Mouse (Mus musculus): ENCODE measurements around the gene Ttll8. TPM values are rescaled to one million over a fixed set of nuclear protein-coding genes. Genes with fewer than 3 reads are reported as not detected.

Gene Ttll8
- polyA plus RNA-seq, 1 experiment from 2014 or later, result not detected

DNA sequence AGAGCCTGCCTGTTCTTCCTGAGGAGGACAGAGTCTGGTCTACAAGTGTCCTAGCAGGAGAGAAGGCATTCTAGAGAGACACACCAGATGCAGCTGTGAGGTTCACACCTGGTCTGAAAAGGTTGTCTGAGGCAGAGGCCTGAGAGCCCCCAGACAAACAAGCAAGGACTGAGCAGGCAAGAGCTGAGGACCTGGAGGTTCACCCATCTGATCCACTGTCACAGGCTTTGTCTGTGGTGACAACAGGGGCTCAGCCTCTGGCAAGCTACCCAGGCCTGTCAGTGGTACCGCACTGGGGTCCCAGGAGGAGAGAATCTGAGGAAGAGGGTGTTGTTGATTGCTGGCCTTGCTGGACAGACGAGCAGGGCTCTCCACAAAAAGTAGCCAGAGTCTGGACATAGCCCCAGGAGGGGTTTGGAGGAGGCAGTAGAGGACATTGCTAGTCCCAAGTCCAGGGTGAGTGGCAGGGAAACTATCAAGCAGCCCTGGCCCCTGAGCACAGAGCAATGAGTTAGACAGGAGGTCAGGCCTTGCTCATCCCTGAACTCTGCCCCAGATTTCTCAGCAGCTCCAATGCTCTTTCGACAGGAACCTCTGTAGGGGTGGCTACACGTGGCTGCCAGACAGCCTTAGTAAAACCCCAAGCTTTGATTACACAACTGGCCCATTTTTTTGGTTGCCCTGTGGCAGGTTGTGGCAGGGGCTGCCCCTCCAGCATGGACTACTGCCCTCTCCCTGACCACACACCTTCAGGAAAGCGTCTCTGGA is 83.6 kb downstream of the Ttll8 start:
- WGBS, result 77% methylated on average over 5 of the region's 5 CpGs
- no peaks in the 10 kb centered on the region; the same call in 1 of the 2 replicates for H3K9me3 ChIP-seq
- H3K27me3 ChIP-seq (replicated peaks; ENCODE audit: low read depth, poor library complexity, severe bottlenecking), result peaks cover 7% of the 10 kb centered on the region
- H3K36me3 ChIP-seq (replicated peaks), result peaks cover 24% of the 10 kb centered on the region
- H3K4me1 ChIP-seq, result peaks cover 32% of the 10 kb centered on the region
- no peak overlapping the region for H3K4me3 ChIP-seq
- H3K27ac ChIP-seq (replicated peaks), result 0 out of 2 replicates have a peak overlapping the region, but pooled peaks have one; percentile 14
- no peak for DNase-seq (ENCODE audit: low spot score)

DNA sequence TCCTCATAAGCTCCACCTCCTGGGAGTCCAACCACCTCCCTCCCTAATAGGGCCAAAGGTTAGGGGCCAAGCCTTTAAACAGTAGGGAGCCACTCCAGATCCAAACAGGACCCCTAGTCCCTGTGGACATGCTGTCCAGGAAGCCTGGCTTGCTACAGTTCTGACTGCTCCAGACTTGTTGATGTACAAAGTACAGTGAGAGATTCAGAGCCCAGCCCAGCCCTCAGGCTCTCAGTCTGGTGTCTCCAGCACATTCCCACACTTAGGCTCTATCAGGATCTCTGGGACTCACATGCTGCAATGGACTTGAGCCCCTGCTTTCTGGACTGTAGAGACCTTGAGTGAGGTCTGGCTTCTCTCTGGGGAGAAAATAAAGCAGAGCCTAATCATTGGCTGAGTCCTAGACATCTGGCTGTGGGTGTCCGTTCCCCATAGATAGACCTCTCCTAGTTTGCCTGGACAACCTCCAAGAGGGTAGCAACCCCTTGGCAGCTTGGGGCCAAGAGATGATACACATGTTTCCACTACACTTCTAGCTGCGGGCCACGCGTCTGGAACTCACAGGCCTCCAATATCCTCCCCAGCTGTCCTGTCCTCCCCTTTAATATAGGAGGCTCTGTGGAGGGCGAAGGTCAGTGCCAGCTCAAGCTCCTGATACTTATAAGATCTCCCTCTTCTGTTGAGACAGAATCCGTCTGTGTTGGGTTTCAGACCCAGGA is 86.0 kb downstream of the Ttll8 start:
- peaks cover 43% of the 10 kb centered on the region for H3K36me3 ChIP-seq (replicated peaks)
- H3K27me3 ChIP-seq (replicated peaks; ENCODE audit: low read depth, poor library complexity, severe bottlenecking), result no peaks in the 10 kb centered on the region
- H3K9me3 ChIP-seq, result no peaks in the 10 kb centered on the region; the same call in 1 of the 2 replicates
- DNase-seq (ENCODE audit: low spot score), result peak; percentile 55
- H3K4me3 ChIP-seq, result no peak overlapping the region
- H3K27ac ChIP-seq (replicated peaks), result peak overlapping the region; percentile 76
- 66% methylated on average over 6 of the region's 6 CpGs for WGBS
- peaks cover 54% of the 10 kb centered on the region for H3K4me1 ChIP-seq

DNA sequence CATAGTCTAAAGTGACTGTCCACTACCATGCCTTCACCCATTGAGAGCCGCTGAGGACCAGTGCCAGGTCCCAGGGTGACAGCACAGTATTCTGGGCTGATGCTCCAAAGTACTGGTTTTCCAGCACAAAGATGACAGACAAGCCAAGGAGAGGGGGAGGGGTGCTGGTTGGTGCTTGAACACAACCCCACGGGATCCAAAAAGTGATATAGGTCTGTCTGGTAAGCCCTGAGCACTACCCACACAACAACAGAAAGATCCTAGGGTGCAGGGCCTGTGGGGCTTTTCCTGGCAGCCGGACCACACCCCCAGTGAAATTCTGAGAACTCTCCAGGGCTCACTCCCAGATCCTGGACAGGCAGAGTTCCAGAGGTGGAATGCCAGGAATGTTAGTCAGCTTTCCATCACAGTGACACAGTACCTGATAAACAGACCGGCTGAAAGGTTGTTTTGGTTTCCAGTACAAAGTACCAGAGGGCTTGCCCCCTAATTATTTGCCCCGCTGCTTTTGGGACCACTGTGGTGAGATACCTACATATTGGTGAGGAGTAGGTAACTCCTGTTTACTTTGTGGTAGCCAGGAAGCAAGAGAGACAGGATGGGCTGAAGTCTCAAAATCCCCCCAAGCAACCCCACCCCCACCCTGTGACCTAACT is 86.7 kb downstream of the Ttll8 start:
- Histone ChIP-seq H3K27me3 (replicated peaks; ENCODE audit: low read depth, poor library complexity, severe bottlenecking) (no peaks in the 10 kb centered on the region), H3K4me1 (peaks cover 61% of the 10 kb centered on the region), H3K36me3 (replicated peaks) (peaks cover 44% of the 10 kb centered on the region), H3K27ac (replicated peaks) (peak overlapping the region; percentile 76), H3K4me3 (peak overlapping the region; percentile 31; the same call in 1 of the 2 replicates), H3K9me3 (no peaks in the 10 kb centered on the region; the same call in 1 of the 2 replicates)
- peak; percentile 53 for DNase-seq (ENCODE audit: low spot score)
- WGBS, result 15% methylated on average over 5 of the region's 5 CpGs

DNA sequence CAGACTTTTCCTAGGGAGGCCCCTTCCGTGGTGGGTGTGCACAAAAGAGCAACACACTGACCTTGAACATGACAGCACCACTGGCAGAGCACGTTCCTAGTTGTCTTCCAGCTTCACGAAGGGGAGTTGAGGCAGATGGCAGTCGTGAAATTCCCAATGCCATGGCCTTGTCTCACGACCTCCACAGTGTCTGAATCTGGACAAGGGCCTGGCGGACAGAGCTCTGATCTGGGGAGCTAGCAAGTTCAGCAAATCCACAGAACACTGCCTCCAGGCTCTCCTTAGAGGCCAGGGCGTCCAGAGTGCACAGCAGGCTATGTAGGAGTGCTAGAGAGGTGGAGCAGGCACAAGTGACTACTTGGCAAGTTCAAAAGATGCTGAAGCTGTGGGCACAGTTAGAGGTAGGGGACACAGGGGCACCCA is 87.3 kb downstream of the Ttll8 start:
- H3K4me1 ChIP-seq, result peaks cover 63% of the 10 kb centered on the region
- H3K27me3 ChIP-seq (replicated peaks; ENCODE audit: low read depth, poor library complexity, severe bottlenecking), result no peaks in the 10 kb centered on the region
- peaks cover 44% of the 10 kb centered on the region for H3K36me3 ChIP-seq (replicated peaks)
- 47% methylated on average over 7 of the region's 7 CpGs for WGBS
- H3K27ac ChIP-seq (replicated peaks), result peak overlapping the region; percentile 76
- H3K9me3 ChIP-seq, result no peaks in the 10 kb centered on the region; the same call in 1 of the 2 replicates
- H3K4me3 ChIP-seq, result peak overlapping the region; percentile 8; the same call in 1 of the 2 replicates
- no peak for DNase-seq (ENCODE audit: low spot score)

DNA sequence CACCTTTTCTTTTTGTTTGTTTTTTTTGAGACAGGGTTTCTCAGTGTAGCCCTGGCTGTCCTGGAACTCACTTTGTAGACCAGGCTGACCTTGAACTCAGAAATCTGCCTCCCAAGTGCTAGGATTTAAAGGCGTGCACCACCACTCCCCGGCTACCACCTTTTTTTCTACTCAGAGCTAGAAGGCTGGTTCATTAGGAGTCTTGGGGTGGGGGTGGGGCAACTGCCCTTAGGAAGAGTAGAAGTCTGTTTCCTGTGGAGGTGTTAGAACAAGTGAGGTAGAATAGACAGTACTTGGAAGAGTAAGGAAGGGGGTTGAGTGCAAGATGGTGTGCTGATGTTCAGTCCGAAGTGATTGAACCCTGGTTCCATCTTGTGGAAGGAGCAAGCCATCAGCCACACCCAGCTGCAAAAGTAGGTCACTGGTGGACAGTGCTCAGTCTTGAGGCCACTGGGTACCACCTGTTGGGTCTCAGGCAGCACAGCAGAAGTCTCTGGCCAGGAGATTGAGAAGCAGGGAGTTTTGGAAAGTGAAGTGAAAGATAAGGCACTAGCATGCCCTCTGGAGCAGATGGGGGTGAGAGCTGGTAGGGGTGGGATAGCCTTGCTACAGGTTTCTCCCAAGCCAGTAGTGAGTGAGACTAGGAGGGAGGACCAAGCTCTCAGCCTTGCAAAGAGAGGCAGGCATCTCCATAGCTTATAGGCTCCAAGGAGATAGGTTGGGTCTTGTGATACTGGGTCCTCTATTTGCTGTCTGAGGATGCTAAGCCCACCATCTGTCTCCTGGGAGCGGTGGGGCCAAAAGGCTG is 88.1 kb downstream of the Ttll8 start:
- H3K27ac ChIP-seq (replicated peaks), result peak overlapping the region; percentile 76; the same call in 1 of the 2 replicates
- no peaks in the 10 kb centered on the region; the same call in 1 of the 2 replicates for H3K9me3 ChIP-seq
- DNase-seq (ENCODE audit: low spot score), result no peak
- 72% methylated on average over 4 of the region's 4 CpGs for WGBS
- no peaks in the 10 kb centered on the region for H3K27me3 ChIP-seq (replicated peaks; ENCODE audit: low read depth, poor library complexity, severe bottlenecking)
- peaks cover 44% of the 10 kb centered on the region for H3K36me3 ChIP-seq (replicated peaks)
- peaks cover 70% of the 10 kb centered on the region for H3K4me1 ChIP-seq
- peak overlapping the region; percentile 8; the same call in 1 of the 2 replicates for H3K4me3 ChIP-seq

DNA sequence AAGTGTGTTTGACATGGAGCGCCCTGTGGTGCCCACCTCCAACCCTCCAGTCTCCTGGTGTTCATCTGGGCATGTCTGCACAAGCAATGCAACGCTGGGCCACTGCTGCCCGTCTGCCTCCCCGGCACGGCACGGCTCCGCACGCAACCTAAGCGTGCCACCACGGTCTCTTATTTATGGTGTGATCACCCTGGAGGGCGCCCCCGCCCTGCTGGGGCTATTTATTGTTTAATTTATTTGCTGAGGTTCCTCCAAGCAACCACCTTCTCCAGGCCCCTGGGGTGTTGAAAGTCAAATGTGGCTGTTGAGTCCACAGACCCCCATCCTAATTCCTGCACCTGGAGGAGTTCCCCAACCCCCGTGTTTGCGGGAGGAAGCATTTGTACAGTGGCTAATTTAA is 89.2 kb downstream of the Ttll8 start:
- DNase-seq (ENCODE audit: low spot score), result no peak
- Histone ChIP-seq H3K4me1 (peaks cover 71% of the 10 kb centered on the region), H3K27me3 (replicated peaks; ENCODE audit: low read depth, poor library complexity, severe bottlenecking) (0 out of 2 replicates have a peak, but pooled peaks cover 3% of the 10 kb centered on the region), H3K9me3 (no peaks in the 10 kb centered on the region; the same call in 1 of the 2 replicates), H3K4me3 (peak overlapping the region; percentile 89), H3K27ac (replicated peaks) (peak overlapping the region; percentile 98; the same call in 1 of the 2 replicates), H3K36me3 (replicated peaks) (peaks cover 44% of the 10 kb centered on the region)
- WGBS, result 83% methylated on average over 14 of the region's 14 CpGs

DNA sequence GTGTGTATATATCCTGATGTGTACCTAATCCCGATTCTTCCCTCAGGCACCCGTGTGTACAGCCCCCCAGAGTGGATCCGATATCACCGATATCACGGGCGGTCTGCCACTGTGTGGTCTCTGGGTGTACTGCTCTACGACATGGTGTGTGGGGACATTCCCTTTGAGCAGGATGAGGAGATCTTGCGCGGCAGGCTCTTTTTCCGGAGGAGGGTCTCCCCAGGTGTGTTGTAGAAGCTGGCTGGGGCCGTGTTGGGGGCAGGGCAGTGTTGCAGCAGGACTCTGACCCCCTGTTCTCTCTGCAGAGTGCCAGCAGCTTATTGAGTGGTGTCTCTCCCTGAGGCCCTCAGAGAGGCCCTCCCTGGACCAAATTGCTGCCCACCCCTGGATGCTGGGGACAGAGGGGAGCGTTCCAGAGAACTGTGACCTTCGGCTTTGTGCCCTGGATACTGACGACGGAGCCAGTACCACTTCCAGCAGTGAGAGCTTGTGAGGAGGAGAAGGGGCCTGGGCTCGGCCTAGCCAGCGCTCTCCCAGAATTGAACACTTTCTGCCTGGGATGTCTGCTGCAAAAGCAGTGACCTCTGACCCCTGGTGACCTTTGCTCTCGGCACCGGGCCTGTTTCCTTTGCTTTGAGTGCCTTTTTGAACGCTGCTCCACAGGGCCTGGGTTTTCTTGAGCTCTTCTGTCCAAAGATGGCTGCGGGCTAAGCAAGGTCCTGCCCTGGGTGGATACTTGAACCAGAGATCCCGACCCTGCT is 89.8 kb downstream of the Ttll8 start:
- peak overlapping the region; percentile 89 for H3K4me3 ChIP-seq
- DNase-seq (ENCODE audit: low spot score), result peak; percentile 29
- H3K4me1 ChIP-seq, result peaks cover 71% of the 10 kb centered on the region
- WGBS, result 24% methylated on average over 22 of the region's 22 CpGs
- peak overlapping the region; percentile 98 for H3K27ac ChIP-seq (replicated peaks)
- H3K27me3 ChIP-seq (replicated peaks; ENCODE audit: low read depth, poor library complexity, severe bottlenecking), result 0 out of 2 replicates have a peak, but pooled peaks cover 3% of the 10 kb centered on the region
- no peaks in the 10 kb centered on the region; the same call in 1 of the 2 replicates for H3K9me3 ChIP-seq
- H3K36me3 ChIP-seq (replicated peaks), result peaks cover 44% of the 10 kb centered on the region

DNA sequence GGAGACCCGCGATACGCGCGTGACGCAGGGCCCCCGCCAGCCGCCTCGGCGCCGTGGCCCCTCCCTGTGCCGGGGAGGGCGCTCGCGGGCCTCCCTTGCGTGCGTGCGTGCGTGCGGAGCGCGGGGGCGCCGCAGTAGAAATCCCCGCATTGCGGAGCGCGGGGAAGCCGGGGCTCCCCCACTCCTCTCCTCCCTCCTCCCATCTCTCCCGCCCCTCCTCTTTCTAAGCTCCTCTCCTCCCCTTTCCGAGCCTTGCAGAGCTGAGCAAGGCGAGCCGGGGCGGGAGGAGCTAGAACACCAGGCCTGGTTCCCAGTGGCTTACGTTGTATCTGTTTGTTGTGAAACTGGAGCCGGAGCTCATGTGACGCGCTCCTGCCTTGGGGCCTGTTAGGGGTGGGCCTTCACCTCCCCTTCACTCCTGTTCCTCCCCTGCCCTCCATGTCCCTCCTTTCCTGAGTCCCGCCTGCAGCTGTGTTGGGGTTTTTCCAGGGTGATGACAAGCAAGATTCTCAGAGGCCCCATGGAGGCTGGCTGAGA is 90.5 kb downstream of the Ttll8 start:
- Histone ChIP-seq H3K4me1 (peaks cover 74% of the 10 kb centered on the region), H3K4me3 (peak overlapping the region; percentile 89), H3K27me3 (replicated peaks; ENCODE audit: low read depth, poor library complexity, severe bottlenecking) (0 out of 2 replicates have a peak, but pooled peaks cover 3% of the 10 kb centered on the region), H3K27ac (replicated peaks) (peak overlapping the region; percentile 98), H3K9me3 (no peaks in the 10 kb centered on the region), H3K36me3 (replicated peaks) (peaks cover 44% of the 10 kb centered on the region)
- WGBS, result under 1% methylated on average over 38 of the region's 39 CpGs
- DNase-seq (ENCODE audit: low spot score), result peak; percentile 93

DNA sequence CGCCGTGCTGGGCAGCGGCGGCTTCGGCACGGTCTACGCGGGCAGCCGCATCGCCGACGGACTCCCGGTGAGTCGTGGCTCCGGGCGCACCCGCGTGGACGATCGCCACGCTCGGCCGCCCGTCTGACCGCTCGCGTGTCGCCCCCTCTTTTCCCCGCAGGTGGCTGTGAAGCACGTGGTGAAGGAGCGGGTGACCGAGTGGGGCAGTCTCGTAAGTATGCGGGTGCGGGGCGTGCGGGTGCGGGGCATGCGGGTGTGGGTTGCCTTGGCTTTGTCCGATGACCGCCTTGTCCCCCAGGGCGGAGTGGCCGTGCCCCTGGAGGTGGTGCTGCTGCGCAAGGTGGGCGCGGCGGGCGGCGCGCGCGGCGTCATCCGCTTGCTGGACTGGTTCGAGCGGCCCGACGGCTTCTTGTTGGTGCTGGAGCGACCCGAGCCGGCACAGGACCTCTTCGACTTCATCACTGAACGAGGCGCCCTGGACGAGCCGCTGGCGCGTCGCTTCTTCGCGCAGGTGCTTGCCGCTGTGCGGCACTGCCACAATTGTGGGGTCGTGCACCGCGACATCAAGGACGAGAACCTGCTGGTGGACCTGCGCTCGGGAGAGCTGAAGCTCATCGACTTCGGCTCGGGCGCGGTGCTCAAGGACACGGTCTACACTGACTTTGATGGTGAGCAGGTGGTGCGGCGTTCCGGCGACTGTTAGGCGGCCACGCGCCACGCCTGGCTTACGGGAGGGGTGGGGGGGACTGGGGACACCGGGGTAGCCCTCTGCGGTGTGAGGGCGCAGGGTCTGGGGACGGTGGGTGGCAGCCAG is 91.1 kb downstream of the Ttll8 start:
- peaks cover 39% of the 10 kb centered on the region for H3K36me3 ChIP-seq (replicated peaks)
- no peaks in the 10 kb centered on the region for H3K9me3 ChIP-seq
- peak; percentile 77 for DNase-seq (ENCODE audit: low spot score)
- H3K4me3 ChIP-seq, result peak overlapping the region; percentile 89
- H3K27ac ChIP-seq (replicated peaks), result peak overlapping the region; percentile 98
- 0 out of 2 replicates have a peak, but pooled peaks cover 3% of the 10 kb centered on the region for H3K27me3 ChIP-seq (replicated peaks; ENCODE audit: low read depth, poor library complexity, severe bottlenecking)
- under 1% methylated on average over 98 of the region's 98 CpGs for WGBS
- H3K4me1 ChIP-seq, result peaks cover 68% of the 10 kb centered on the region
